ENCODE assay signal across 19 mouse cellular contexts in the genomic region with DNA sequence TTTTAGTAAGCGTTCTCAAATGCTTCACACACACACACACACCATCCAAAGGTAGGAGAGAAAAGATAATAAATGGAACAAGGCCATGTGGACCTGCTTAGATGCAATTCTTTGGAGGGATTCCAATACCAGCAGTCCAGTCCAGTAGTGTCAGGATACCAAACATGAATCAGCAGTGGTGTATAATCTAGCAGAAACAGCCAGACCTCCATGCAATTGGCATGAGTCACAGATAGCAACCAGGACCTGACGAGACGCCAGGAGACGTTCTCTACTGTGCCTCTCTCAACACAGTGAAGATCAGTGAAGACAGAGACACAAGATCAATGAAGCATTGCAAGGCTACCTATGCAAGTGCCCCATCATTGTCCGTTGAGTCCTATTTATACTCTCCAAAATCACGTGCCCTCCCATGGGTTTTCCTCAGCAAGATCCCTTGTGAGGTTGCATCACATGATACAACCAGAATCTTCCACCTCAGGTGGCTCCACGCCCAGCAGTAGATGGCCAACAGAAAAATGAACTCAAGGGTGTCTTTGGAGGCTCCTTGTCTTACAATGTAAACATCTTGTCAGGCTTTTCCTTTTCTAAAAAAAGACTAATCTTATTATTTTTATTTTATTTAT. TPM values are rescaled to one million over a fixed set of nuclear protein-coding genes. Genes with fewer than 3 reads are reported as not detected.
DNase-seq lines count a peak whose midpoint lies in the region; ATAC-seq lines count a peak whose summit lies in the region.
"Had no signal": no experiment of that assay in that cellular context is flagged by ENCODE, and none has a peak within 500 bp of the region (broad histone marks: within the 10 kb centered on the region; RNA-seq: fewer than 3 reads in every experiment).

No protein-coding gene starts in this region.

- ATAC-seq in granulocyte monocyte progenitor cell, adult 5-6 weeks (replicated peaks; ENCODE audit: poor library complexity, severe bottlenecking), result no peak
- ATAC-seq: activated CD4-positive, CD25-positive, alpha-beta regulatory T cell, adult 4 months had no signal

- DNase-seq in spleen, adult 12 weeks (ENCODE audit: low spot score), result peak; percentile 9
- DNase-seq in spleen, postnatal 4 days (ENCODE audit: low spot score in 2 of 2), result no peak
- peak; percentile 80 for DNase-seq in MN1 (ENCODE audit: low spot score)
- peak; percentile 28 for DNase-seq in adrenal gland, postnatal 25 days
- no peak for DNase-seq in thymus, adult 18-20 months
- DNase-seq in neural tube, embryonic 10.5 days (ENCODE audit: extremely low spot score, low spot score), result no peak
- DNase-seq: cerebellum, adult 11 months; cerebellum, postnatal 25 days; heart, adult 18-20 months; heart, postnatal 36 days; kidney, adult 9 months; kidney, postnatal 36 days; left cerebral cortex, postnatal 4 days; lung, adult 2 months; lung, postnatal 36 days; right cerebral cortex, postnatal 14 days; thymus, postnatal 14 days had no signal

RNA-seq across cellular contexts. Expression of gene Sgms1, which starts 27.3 kb away (rescaled TPM):
- total RNA-seq in adrenal gland, postnatal 25 days (2021), result 87.0 and 93.2 TPM in 2 replicates
- total RNA-seq in granulocyte monocyte progenitor cell, adult 5-6 weeks (2014; fragmentation: Nextera tagmentation), result 14.6 and 21.0 TPM in 2 replicates
- 13.2 and 18.1 TPM in 2 replicates for total RNA-seq in granulocyte monocyte progenitor cell, adult 5-6 weeks (2017)

RNA-seq across cellular contexts. Expression of gene Rpl9-ps6, which starts 49.6 kb away (rescaled TPM):
- 47.5 and 79.0 TPM in 2 replicates for total RNA-seq in adrenal gland, postnatal 25 days (2021)
- 146 and 204 TPM in 2 replicates for total RNA-seq in granulocyte monocyte progenitor cell, adult 5-6 weeks (2014; fragmentation: Nextera tagmentation)
- total RNA-seq in granulocyte monocyte progenitor cell, adult 5-6 weeks (2017), result 105 and 159 TPM in 2 replicates

Comparison
In these comparisons a context has a peak if more than half of its experiments do, and no peak if none do; other contexts are left out.
1. DNase-seq: peak in spleen, adult 12 weeks (single experiment), MN1 (single experiment) and adrenal gland, postnatal 25 days (single experiment); none in spleen, postnatal 4 days (0 of 2), thymus, adult 18-20 months (0 of 2) and neural tube, embryonic 10.5 days (single experiment).